Comparison of ENCODE assay signal across 8 mouse cellular contexts in genomic region chr8:69882021-69882756, GRCm38 (mm10). TPM values are rescaled to one million over a fixed set of nuclear protein-coding genes. Genes with fewer than 3 reads are reported as not detected.
A peak's percentile ranks its signal among the peaks of the same experiment; 100 is the strongest.
DNase-seq lines count a peak whose midpoint lies in the region; ATAC-seq and TF ChIP-seq lines count a peak whose summit lies in the region.

No protein-coding gene starts in this region.

- peaks cover 50% of the 10 kb centered on the region for H3K9me3 ChIP-seq in megakaryocyte, embryonic 14.5 days
- peaks cover 2% of the 10 kb centered on the region; the same call in 1 of the 2 replicates for H3K9me3 ChIP-seq in lung, embryonic 16.5 days (ENCODE audit: control insufficient read depth, low read length)

- 5% methylated on average over 90 of the region's 103 CpGs for WGBS in lung, embryonic 16.5 days
- WGBS in cerebellum, adult 2 months: 3% methylated on average over 103 of the region's 103 CpGs

- peak; percentile 65 for DNase-seq in embryo, embryonic 10.5 days (ENCODE audit: low spot score)
- DNase-seq in heart, postnatal 10 days: peak; percentile 68 to 74
- peak; percentile 63 to 88 for DNase-seq in kidney, postnatal 25 days
- peak; percentile 66 for DNase-seq in right cerebral cortex, postnatal 25 days
- no peak for DNase-seq in cerebellum, adult 2 months

- H3K27ac ChIP-seq in lung, embryonic 16.5 days (ENCODE audit: low read length): no peak overlapping the region
- H3K27ac ChIP-seq in cerebellum, adult 2 months (ENCODE audit: insufficient read depth, low read length): no peak overlapping the region

- intact Hi-C loops in heart, postnatal 10 days (cut with DNase I): no loop called here

- H3K27me3 ChIP-seq in megakaryocyte, embryonic 14.5 days (replicated peaks): peaks cover 96% of the 10 kb centered on the region
- peaks cover 85% of the 10 kb centered on the region for H3K27me3 ChIP-seq in lung, embryonic 16.5 days (ENCODE audit: control insufficient read depth, insufficient read depth, low read depth, low read length)
- H3K27me3 ChIP-seq in cerebellum, adult 2 months (ENCODE audit: control insufficient read depth, insufficient read depth, low read length): peaks cover 4% of the 10 kb centered on the region; the same call in 1 of the 2 replicates

- H3K36me3 ChIP-seq in megakaryocyte, embryonic 14.5 days (replicated peaks; ENCODE audit: low read length): peaks cover 8% of the 10 kb centered on the region
- H3K36me3 ChIP-seq in lung, embryonic 16.5 days (ENCODE audit: control insufficient read depth, insufficient read depth, low read length): no peaks in the 10 kb centered on the region

- H3K4me3 ChIP-seq in megakaryocyte, embryonic 14.5 days (replicated peaks): peak overlapping the region; percentile 89
- peak overlapping the region; percentile 44 for H3K4me3 ChIP-seq in lung, embryonic 16.5 days (ENCODE audit: low read length)
- H3K4me3 ChIP-seq in cerebellum, adult 2 months (replicated peaks; ENCODE audit: insufficient read depth, low read depth, low read length): no peak overlapping the region

- no peak for TF ChIP-seq POLR2A in cerebellum, adult 2 months (IDR thresholded peaks at IDR 0.05; ENCODE audit: borderline replicate concordance, insufficient read depth, low read length)

- no peak for ATAC-seq in megakaryocyte, adult 5-6 weeks (ENCODE audit: poor library complexity, severe bottlenecking)
- peak; percentile 35 for ATAC-seq in lung, embryonic 16.5 days (ENCODE audit: low read depth)

- H3K4me2 ChIP-seq in lung, embryonic 16.5 days (ENCODE audit: low read depth, low read length): peak overlapping the region; percentile 65

- H3K9ac ChIP-seq in lung, embryonic 16.5 days (ENCODE audit: low read length): peak overlapping the region; percentile 32

- H3K4me1 ChIP-seq in megakaryocyte, embryonic 14.5 days: peaks cover 43% of the 10 kb centered on the region
- H3K4me1 ChIP-seq in lung, embryonic 16.5 days (replicated peaks; ENCODE audit: control insufficient read depth, insufficient read depth, low read length): peaks cover 4% of the 10 kb centered on the region; the same call in 1 of the 2 replicates
- peaks cover 3% of the 10 kb centered on the region; the same call in 1 of the 2 replicates for H3K4me1 ChIP-seq in cerebellum, adult 2 months (ENCODE audit: control insufficient read depth, insufficient read depth, low read length)

- TF ChIP-seq CTCF in cerebellum, adult 2 months (IDR thresholded peaks at IDR 0.05; ENCODE audit: borderline replicate concordance, insufficient read depth, low read depth, low read length): no peak

RNA-seq across cellular contexts. Expression of gene Cilp2, which starts 5.3 kb away (rescaled TPM):
- 0.20 TPM in 1 of 2 replicates, not detected in the other for polyA plus RNA-seq in megakaryocyte, embryonic 14.5 days (2012; ENCODE audit: insufficient read depth, low replicate concordance)
- total RNA-seq in megakaryocyte, adult 5-6 weeks (2015): not detected in 2 replicates
- not detected in 2 replicates for total RNA-seq in megakaryocyte, adult 5-6 weeks (2017)
- total RNA-seq in heart, postnatal 10 days (2021): 1 to 10 TPM; 1.2 to 1.3 TPM
- 0.26 and 0.30 TPM in 2 replicates for polyA plus RNA-seq in lung, embryonic 16.5 days (2015; fragmentation: Nextera tagmentation; extraction: Ambion mirVana)
- 0.18 and 0.41 TPM in 2 replicates for polyA plus RNA-seq in cerebellum, adult 2 months (2012; rRNA removed)

RNA-seq across cellular contexts. Expression of gene Tssk6, which starts 19.8 kb away (rescaled TPM):
- polyA plus RNA-seq in megakaryocyte, embryonic 14.5 days (2012; ENCODE audit: insufficient read depth, low replicate concordance): 1.3 and 5.3 TPM in 2 replicates
- total RNA-seq in megakaryocyte, adult 5-6 weeks (2015): 0.27 TPM in 1 of 2 replicates, not detected in the other
- 0.16 and 0.26 TPM in 2 replicates for total RNA-seq in megakaryocyte, adult 5-6 weeks (2017)
- under 1 TPM; 0.25 to 0.31 TPM for total RNA-seq in heart, postnatal 10 days (2021)
- polyA plus RNA-seq in lung, embryonic 16.5 days (2015; fragmentation: Nextera tagmentation; extraction: Ambion mirVana): 2.0 and 2.7 TPM in 2 replicates
- 0.22 and 0.29 TPM in 2 replicates for polyA plus RNA-seq in cerebellum, adult 2 months (2012; rRNA removed)

RNA-seq across cellular contexts. Expression of gene Ndufa13, which starts 20.2 kb away (rescaled TPM):
- polyA plus RNA-seq in megakaryocyte, embryonic 14.5 days (2012; ENCODE audit: insufficient read depth, low replicate concordance): 31.7 and 195 TPM in 2 replicates
- total RNA-seq in megakaryocyte, adult 5-6 weeks (2015): 63.4 and 75.7 TPM in 2 replicates
- total RNA-seq in megakaryocyte, adult 5-6 weeks (2017): 120 and 143 TPM in 2 replicates
- 100 to 1,000 TPM; 376 to 397 TPM for total RNA-seq in heart, postnatal 10 days (2021)
- 176 and 179 TPM in 2 replicates for polyA plus RNA-seq in lung, embryonic 16.5 days (2015; fragmentation: Nextera tagmentation; extraction: Ambion mirVana)
- polyA plus RNA-seq in cerebellum, adult 2 months (2012; rRNA removed): 221 and 239 TPM in 2 replicates

RNA-seq across cellular contexts. Expression of gene Yjefn3, which starts 20.3 kb away (rescaled TPM):
- 4.7 and 13.7 TPM in 2 replicates for polyA plus RNA-seq in megakaryocyte, embryonic 14.5 days (2012; ENCODE audit: insufficient read depth, low replicate concordance)
- total RNA-seq in megakaryocyte, adult 5-6 weeks (2015): 3.1 TPM in 1 of 2 replicates, not detected in the other
- not detected in 2 replicates for total RNA-seq in megakaryocyte, adult 5-6 weeks (2017)
- 10 to 100 TPM in 1 of 2 experiments, 1 to 10 TPM in 1; 9.1 to 10.1 TPM for total RNA-seq in heart, postnatal 10 days (2021)
- 4.0 and 4.1 TPM in 2 replicates for polyA plus RNA-seq in lung, embryonic 16.5 days (2015; fragmentation: Nextera tagmentation; extraction: Ambion mirVana)
- polyA plus RNA-seq in cerebellum, adult 2 months (2012; rRNA removed): 15.4 and 16.8 TPM in 2 replicates

RNA-seq across cellular contexts. Expression of gene Pbx4, which starts 49.9 kb away (rescaled TPM):
- 1.7 TPM in 1 of 2 replicates, not detected in the other for polyA plus RNA-seq in megakaryocyte, embryonic 14.5 days (2012; ENCODE audit: insufficient read depth, low replicate concordance)
- 1.3 and 2.4 TPM in 2 replicates for total RNA-seq in megakaryocyte, adult 5-6 weeks (2015)
- total RNA-seq in megakaryocyte, adult 5-6 weeks (2017): 0.57 and 1.9 TPM in 2 replicates
- 1 to 10 TPM in 1 of 2 experiments, under 1 TPM in 1; 0.65 to 1.2 TPM for total RNA-seq in heart, postnatal 10 days (2021)
- polyA plus RNA-seq in lung, embryonic 16.5 days (2015; fragmentation: Nextera tagmentation; extraction: Ambion mirVana): 13.4 and 17.1 TPM in 2 replicates
- polyA plus RNA-seq in cerebellum, adult 2 months (2012; rRNA removed): 17.9 and 20.3 TPM in 2 replicates

Comparison
In these comparisons a context has a peak if more than half of its experiments do, and no peak if none do; other contexts are left out.
1. DNase-seq: peak in embryo, embryonic 10.5 days (single experiment), heart, postnatal 10 days (2 of 2), kidney, postnatal 25 days (2 of 2) and right cerebral cortex, postnatal 25 days (single experiment); none in cerebellum, adult 2 months (0 of 2).